Mouse (Mus musculus): Measurements from ENCODE around the gene Fbxo33.

Gene Fbxo33

DNA sequence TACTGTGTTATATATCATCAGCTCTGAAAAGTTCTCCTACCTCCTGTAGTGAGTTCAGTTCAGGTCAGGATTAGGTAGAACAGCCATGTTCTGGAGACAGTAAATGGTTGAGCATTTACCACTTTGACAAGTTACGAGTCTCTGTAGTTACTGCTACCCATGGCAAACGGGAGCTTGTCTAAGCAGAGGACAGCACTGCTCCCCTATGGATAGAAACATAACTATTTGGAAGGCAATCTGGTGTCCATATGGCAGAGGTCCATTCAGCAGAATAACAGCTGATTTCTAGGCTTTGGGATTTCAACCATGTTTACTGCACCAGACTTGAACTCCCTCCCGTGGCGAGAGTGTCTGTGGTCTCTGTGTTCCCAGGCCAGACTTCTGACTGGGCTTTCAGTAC is 23.6 kb downstream of the Fbxo33 start:
- DNase-seq = no peak

DNA sequence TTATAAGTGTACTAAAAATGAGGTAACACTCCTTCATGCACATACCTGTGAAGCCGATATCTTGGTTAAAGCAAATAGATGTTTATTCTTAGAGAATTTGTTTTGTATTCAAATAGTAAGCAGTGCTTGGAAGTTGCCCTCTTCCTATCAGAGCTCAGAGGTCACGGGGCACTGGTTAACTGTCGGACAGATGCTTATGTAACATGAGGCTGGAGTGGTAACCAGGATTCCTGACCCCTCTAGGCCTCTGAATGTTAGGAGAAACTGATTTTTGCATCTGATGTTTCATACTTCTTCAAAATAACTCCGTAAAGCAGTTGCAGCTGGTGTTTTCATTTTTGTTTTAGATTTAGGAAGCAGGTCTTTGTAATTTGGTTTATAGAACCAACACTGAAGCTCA is 24.5 kb downstream of the Fbxo33 start:
- peak; percentile 75 for DNase-seq

DNA sequence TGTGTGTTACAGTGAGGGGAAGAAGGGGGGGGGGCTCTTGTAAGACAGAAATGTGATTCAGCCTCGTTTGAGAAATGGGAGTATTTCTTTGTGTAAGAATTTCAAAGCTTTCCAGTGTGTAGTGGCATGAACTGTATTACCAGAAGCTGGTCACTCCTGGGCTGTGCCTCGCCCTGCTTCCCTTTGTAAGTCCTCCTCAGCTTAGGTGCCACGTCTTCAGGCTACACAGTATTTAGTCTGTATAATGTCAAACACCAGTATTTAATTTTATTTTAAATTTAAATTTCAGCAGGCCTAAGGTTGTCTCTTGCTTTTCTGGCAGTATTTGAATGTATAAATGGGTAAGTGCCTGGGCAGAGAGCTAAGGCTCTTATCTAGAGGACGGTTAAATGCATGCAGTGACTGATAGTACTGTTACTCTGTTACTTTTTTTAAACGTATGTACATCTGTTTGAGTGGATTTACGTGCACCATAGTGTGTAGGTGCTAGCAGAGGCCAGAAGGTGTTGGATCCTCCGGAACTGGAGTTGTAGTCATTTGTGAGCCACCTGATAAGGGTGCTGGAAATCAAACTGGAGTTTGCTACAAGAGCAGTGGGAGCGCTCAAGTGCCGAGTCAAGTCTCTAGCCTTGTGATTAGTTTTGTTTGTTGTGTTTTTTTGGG is 25.1 kb downstream of the Fbxo33 start:
- DNase-seq = no peak

DNA sequence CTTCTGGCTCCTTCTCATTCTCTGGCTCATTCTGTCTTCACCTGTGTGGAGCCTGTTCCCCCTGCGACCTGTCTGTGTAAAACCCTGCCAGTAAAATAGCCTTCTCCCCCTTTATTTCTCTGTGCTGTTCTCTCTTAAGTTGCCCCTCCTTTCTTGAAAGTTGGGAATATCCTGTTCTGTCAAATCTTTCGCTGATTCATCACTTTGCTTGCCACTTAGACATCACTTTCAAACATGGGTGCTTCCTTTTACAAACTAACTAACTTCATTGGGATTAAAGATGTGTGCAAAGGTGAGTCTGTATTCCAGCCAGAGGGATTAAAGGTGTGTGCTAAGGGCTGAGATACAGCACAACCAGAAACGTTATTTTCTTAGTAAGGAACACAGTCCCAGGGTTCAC is 25.9 kb downstream of the Fbxo33 start:
- peak; percentile 26 for DNase-seq

DNA sequence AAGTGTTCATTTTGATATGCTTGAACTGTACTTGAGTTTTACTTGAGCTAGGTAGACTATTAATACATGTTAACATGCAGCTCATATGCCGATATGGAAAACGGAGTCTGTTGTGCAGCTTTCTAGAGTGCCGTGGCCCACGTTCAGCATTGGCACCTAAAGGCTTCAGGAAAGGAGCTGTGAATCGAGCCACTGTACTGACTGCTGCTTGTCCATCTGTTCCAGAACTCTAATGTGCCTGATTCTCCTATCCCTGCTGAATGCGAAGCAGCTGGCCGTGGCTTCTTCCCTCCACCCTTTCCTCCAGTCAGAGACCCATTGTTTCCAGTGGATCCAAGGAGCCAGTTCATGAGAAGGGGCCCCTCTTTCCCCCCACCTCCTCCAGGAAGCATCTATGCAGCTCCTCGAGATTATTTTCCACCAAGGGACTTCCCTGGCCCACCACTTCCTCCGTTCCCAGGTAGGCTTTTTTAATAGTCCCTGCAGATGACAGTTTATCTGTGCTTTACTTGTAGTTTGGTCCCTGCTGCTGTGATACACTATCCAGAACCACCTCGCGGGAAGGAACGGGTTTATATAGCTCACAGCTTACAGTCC is 31.3 kb downstream of the Fbxo33 start:
- DNase-seq = no peak

DNA sequence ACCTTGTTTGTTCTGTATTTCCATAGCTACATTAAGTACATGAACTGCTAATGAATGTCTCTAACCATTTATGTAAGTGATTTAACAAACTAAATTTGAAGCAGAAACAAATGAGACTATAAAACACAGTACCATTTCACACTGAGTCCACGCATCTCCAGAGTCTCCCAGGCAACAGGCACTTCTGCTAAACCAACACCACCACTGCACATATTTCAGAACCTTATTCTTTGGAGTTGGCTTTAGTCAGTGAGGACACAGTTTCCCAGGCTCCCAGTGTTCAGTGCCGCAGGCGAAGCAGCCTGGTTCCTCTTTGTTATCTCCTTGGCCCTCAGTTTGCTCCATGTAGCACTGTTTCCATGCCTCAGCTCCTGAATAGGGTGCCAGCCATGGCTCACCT is 41.7 kb downstream of the Fbxo33 start:
- no peak for DNase-seq

DNA sequence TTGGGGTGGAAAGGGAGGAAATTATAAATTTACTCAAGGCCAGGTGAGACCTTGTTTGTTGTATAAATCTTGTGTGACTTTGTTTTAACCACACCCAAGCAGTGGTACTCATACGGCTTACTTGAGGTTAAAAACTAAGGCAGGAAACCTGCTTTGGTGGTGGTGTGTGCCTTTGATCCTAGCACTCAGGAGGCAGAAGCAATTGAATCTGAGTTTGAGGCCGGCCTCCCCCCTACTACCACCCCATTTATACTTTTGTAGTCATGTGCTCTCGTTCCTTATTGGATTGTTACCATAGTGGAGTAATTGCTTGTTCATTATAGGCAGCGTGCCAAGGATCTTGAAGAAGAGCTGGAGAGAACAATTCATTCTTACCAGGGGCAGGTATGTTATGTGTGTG is 49.6 kb downstream of the Fbxo33 start:
- DNase-seq = no peak

DNA sequence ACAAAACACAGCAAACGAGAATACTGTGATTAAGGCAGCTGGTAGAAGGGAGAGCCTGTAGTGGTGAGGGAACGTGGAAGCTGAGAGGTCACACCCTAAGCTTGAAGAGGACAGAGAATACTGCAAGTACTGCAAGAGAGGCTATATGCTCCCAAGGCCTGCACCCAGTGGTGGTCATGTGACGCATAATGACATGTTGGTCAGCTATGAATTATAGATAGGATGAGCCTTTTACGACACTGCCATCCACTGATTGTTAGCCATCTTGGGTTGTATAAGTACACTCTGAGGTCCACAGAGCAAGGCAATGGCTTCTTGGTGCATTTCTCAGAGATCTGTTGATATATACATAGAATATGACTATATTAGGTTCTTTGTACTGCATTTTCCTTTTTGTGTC is 53.0 kb downstream of the Fbxo33 start:
- no peak for DNase-seq

DNA sequence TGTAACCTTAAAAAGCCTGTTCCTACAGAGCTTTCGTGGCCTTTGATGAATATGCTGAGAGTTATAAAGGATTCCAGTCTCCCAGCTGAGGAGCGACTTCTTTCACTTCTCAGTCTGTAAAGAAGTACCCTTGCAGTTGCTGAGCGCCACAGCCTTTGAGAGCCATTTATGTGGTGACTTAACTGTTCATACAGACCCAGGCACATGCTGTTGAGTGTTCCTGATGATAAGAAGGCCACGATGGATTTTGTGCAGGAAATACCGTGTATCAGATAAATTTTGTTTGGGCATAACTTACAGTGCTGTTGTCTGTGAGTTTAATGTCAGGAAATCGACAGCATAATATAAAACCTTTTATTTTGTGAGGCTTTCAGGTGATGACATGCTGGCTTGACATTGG is 55.0 kb downstream of the Fbxo33 start:
- no peak for DNase-seq

DNA sequence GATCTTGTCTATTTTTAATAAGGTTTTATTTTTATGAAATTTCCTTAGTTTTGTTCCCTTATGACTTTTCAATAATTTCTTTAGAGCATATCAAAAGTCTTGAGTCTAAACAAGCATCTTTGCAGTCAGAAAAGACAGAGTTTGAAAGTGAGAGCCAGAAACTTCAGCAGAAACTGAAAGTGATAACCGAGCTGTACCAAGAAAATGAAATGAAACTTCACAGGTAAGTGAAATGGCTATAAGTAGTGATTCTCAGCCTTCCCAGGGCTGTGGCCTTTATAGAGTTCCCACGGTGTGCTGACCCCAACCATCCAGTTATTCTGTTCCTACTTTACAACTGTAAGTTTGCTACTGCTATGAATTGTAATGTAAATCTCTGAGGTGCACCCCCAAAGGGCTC is 56.7 kb downstream of the Fbxo33 start:
- DNase-seq = no peak

DNA sequence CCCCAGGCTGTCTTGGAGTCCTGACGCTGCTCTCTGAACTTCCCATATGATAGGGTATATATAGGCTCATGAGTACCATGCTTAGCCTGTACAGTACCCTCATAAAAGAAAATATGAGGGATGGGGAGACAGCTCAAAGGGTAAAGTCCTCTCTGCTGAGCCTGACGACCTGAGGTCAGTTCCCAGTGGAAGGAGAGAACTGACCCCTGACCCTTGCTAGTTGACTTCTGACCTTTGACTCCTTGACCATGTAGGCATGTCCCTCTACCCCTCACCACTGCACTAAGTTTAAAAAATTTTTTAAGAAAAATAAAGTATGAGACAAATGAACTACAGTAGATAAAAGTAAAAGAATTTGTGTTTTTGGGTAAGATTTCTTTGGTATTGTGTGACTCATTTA is 58.4 kb downstream of the Fbxo33 start:
- DNase-seq = peak; percentile 48
